Mouse (Mus musculus) thymus, postnatal 10 days (tissue): ENCODE measurements around the gene Kcnk7.

Experiments
- DNase-seq, 2 experiments: peaks; one replicate each; pipeline ENCODE4 v3.0.0; 2021; ENCODE audit warnings: low spot score in 2 of 2

Gene Kcnk7

GRCm38 (mm10) chr19:5725029-5725707 lies 21.0 kb downstream of the Kcnk7 start:
- no peak for DNase-seq

- peak; percentile 48 to 77 for DNase-seq
These were observed 21.8 kb downstream of the Kcnk7 start, which contains the start of gene Ehbp1l1 for GRCm38 (mm10) chr19:5725767-5726515. Gene Ehbp1l1 (minus strand): TSS chr19:5726317.

- DNase-seq = no peak
These were observed 22.9 kb downstream of the Kcnk7 start for GRCm38 (mm10) chr19:5726961-5727578.

GRCm38 (mm10) chr19:5727701-5728100 lies 23.5 kb downstream of the Kcnk7 start:
- DNase-seq = peak; percentile 73 to 92

- DNase-seq = peak; percentile 29 to 49
These were observed 24.7 kb downstream of the Kcnk7 start for GRCm38 (mm10) chr19:5728631-5729443.

- peak; percentile 75 to 79 for DNase-seq
These were observed 25.3 kb downstream of the Kcnk7 start, which contains the start of gene Fam89b for GRCm38 (mm10) chr19:5729444-5729815. Gene Fam89b (minus strand): TSS chr19:5729653.

- DNase-seq = peak; percentile 22 to 38
These were observed 26.4 kb downstream of the Kcnk7 start for GRCm38 (mm10) chr19:5730314-5731186.

GRCm38 (mm10) chr19:5731264-5731978 lies 27.3 kb downstream of the Kcnk7 start:
- DNase-seq = peak; percentile 76 to 80

GRCm38 (mm10) chr19:5734325-5734724 lies 30.2 kb downstream of the Kcnk7 start:
- DNase-seq = no peak

- DNase-seq = no peak
These were observed 35.3 kb downstream of the Kcnk7 start for GRCm38 (mm10) chr19:5739446-5739845.

- DNase-seq = no peak
These were observed 36.5 kb downstream of the Kcnk7 start, which contains the start of gene Ltbp3 for GRCm38 (mm10) chr19:5740320-5741317. Gene Ltbp3 (plus strand): TSS chr19:5740904.

GRCm38 (mm10) chr19:5741641-5742240 lies 37.6 kb downstream of the Kcnk7 start:
- DNase-seq = no peak

- DNase-seq = no peak
These were observed 38.1 kb downstream of the Kcnk7 start for GRCm38 (mm10) chr19:5742241-5742641.

- no peak for DNase-seq
These were observed 39.4 kb downstream of the Kcnk7 start for GRCm38 (mm10) chr19:5743576-5743975.

- DNase-seq = no peak
These were observed 41.9 kb downstream of the Kcnk7 start for GRCm38 (mm10) chr19:5745756-5746710.

GRCm38 (mm10) chr19:5746907-5747363 lies 42.8 kb downstream of the Kcnk7 start:
- DNase-seq = no peak

GRCm38 (mm10) chr19:5749476-5749875 lies 45.3 kb downstream of the Kcnk7 start:
- no peak for DNase-seq
